11 mouse cellular contexts compared by ENCODE assay signal in the genomic region with DNA sequence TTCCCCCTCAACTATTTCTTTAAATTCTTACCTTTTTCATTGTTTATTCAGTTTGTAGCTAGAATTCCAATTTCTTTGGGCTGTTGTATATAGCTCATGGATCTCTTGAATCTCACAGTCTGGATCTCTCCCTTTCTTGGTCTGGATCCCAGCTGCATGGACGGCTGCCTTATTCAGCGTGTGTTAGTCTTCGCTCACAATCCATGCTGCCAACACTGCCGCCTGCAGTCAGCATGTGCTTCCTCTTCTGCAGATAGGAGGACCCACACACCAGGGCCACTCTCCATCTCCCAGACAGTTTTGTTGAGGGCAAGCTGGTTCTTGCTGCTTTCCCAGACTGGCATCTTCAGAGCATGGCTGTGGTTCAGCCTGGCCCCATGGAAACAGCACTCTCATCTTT. TPM values are rescaled to one million over a fixed set of nuclear protein-coding genes. Genes with fewer than 3 reads are reported as not detected.
A peak's percentile ranks its signal among the peaks of the same experiment; 100 is the strongest.
DNase-seq lines count a peak whose midpoint lies in the region; ATAC-seq and TF ChIP-seq lines count a peak whose summit lies in the region.
"Had no signal": no experiment of that assay in that cellular context is flagged by ENCODE, and none has a peak within 500 bp of the region (broad histone marks: within the 10 kb centered on the region; RNA-seq: fewer than 3 reads in every experiment).

No protein-coding gene starts in this region.

- 75% methylated on average over 4 of the region's 4 CpGs for WGBS in heart, embryonic 10.5 days
- 84% methylated on average over 4 of the region's 4 CpGs for WGBS in hindbrain, embryonic 11.5 days

- no peak overlapping the region for H3K4me2 ChIP-seq in hindbrain, embryonic 11.5 days (replicated peaks; ENCODE audit: low read depth, low read length)
- H3K4me2 ChIP-seq: heart, embryonic 13.5 days had no signal

- DNase-seq in heart, embryonic 10.5 days (ENCODE audit: low spot score), result peak; percentile 48
- DNase-seq in heart, adult 18-20 months, result no peak
- DNase-seq in layer of hippocampus, adult 11-12 months (ENCODE audit: low spot score), result peak; percentile 60
- DNase-seq in left cerebral cortex, postnatal 4 days, result peak; percentile 23
- DNase-seq in thymus, adult 18-20 months, result no peak
- no peak for DNase-seq in hindbrain, embryonic 11.5 days (ENCODE audit: low spot score)
- no peak for DNase-seq in kidney, postnatal 25 days
- DNase-seq: kidney, adult 11 months had no signal

- no peaks in the 10 kb centered on the region for H3K27me3 ChIP-seq in heart, embryonic 10.5 days (ENCODE audit: insufficient read depth, poor library complexity, severe bottlenecking)
- H3K27me3 ChIP-seq in hindbrain, embryonic 11.5 days (ENCODE audit: control insufficient read depth, insufficient read depth, low read length), result no peaks in the 10 kb centered on the region
- H3K27me3 ChIP-seq: heart, embryonic 13.5 days had no signal

- no peak for ATAC-seq in hindbrain, embryonic 11.5 days (ENCODE audit: low FRiP score)
- ATAC-seq: forebrain, embryonic 16.5 days had no signal

- H3K9ac ChIP-seq in hindbrain, embryonic 11.5 days (ENCODE audit: low read depth, low read length), result no peak overlapping the region
- H3K9ac ChIP-seq: heart, embryonic 13.5 days had no signal

- H3K36me3 ChIP-seq in heart, embryonic 10.5 days, result no peaks in the 10 kb centered on the region
- H3K36me3 ChIP-seq in hindbrain, embryonic 11.5 days (ENCODE audit: control insufficient read depth, insufficient read depth, low read length), result no peaks in the 10 kb centered on the region
- H3K36me3 ChIP-seq: heart, embryonic 13.5 days had no signal

- H3K27ac ChIP-seq in heart, embryonic 10.5 days, result no peak overlapping the region
- no peak overlapping the region for H3K27ac ChIP-seq in cortical plate, adult 2 months (ENCODE audit: insufficient read depth, low read length)
- H3K27ac ChIP-seq in hindbrain, embryonic 11.5 days (ENCODE audit: low read depth, low read length), result no peak overlapping the region
- H3K27ac ChIP-seq: heart, embryonic 13.5 days had no signal

- intact Hi-C loops in left cerebral cortex, postnatal 4 days (cut with DNase I), result no loop called here

- TF ChIP-seq CTCF in cortical plate, adult 2 months (IDR thresholded peaks at IDR 0.05; ENCODE audit: extremely low read depth, insufficient read depth, low read length), result peak; percentile 42

- no peaks in the 10 kb centered on the region for H3K4me1 ChIP-seq in heart, embryonic 10.5 days
- H3K4me1 ChIP-seq in cortical plate, adult 2 months (ENCODE audit: control insufficient read depth, insufficient read depth, low read length), result no peaks in the 10 kb centered on the region
- H3K4me1 ChIP-seq in hindbrain, embryonic 11.5 days (replicated peaks; ENCODE audit: control insufficient read depth, insufficient read depth, low read length), result no peaks in the 10 kb centered on the region
- H3K4me1 ChIP-seq: heart, embryonic 13.5 days had no signal

- no peaks in the 10 kb centered on the region for H3K9me3 ChIP-seq in heart, embryonic 10.5 days
- no peaks in the 10 kb centered on the region for H3K9me3 ChIP-seq in hindbrain, embryonic 11.5 days (ENCODE audit: control insufficient read depth, low read length)

- H3K4me3 ChIP-seq in heart, embryonic 10.5 days, result no peak overlapping the region
- H3K4me3 ChIP-seq in cortical plate, adult 2 months (ENCODE audit: insufficient read depth, low read length), result no peak overlapping the region
- no peak overlapping the region for H3K4me3 ChIP-seq in hindbrain, embryonic 11.5 days (ENCODE audit: low read depth, low read length)
- H3K4me3 ChIP-seq: heart, embryonic 13.5 days had no signal

- no peak for TF ChIP-seq POLR2A in cortical plate, adult 2 months (IDR thresholded peaks at IDR 0.05; ENCODE audit: extremely low read depth, insufficient read depth, low read length)

RNA-seq across cellular contexts. Expression of a gene that starts 57.0 kb away (rescaled TPM):
- 25.7 and 33.6 TPM in 2 replicates for polyA plus RNA-seq in heart, embryonic 10.5 days (2016; fragmentation: Nextera tagmentation; extraction: Ambion mirVana)
- total RNA-seq in heart, adult 18-20 months (2021), result 10 to 100 TPM; 38.8 to 48.1 TPM
- 26.5 and 28.1 TPM in 2 replicates for polyA plus RNA-seq in cortical plate, adult 2 months (2012; rRNA removed)
- 10 to 100 TPM; 48.1 to 52.0 TPM for total RNA-seq in left cerebral cortex, postnatal 4 days (2021)
- polyA plus RNA-seq in hindbrain, embryonic 11.5 days (2014; fragmentation: Nextera tagmentation; extraction: Ambion mirVana), result 43.7 and 48.8 TPM in 2 replicates

Comparison
In these comparisons a context has a peak if more than half of its experiments do, and no peak if none do; other contexts are left out.
1. DNase-seq: peak in heart, embryonic 10.5 days (single experiment), layer of hippocampus, adult 11-12 months (single experiment) and left cerebral cortex, postnatal 4 days (single experiment); none in heart, adult 18-20 months (0 of 2), thymus, adult 18-20 months (0 of 2), hindbrain, embryonic 11.5 days (single experiment) and kidney, postnatal 25 days (0 of 2).